Mouse (Mus musculus) left cerebral cortex, postnatal 4 days (tissue): ENCODE measurements around the gene Ankrd36. TPM values are rescaled to one million over a fixed set of nuclear protein-coding genes. Genes with fewer than 3 reads are reported as not detected.
A peak's percentile ranks its signal among the peaks of the same experiment; 100 is the strongest.

Experiments used
- DNase-seq: peaks from one replicate; pipeline ENCODE4 v3.0.0-alpha.2; 2022
- intact Hi-C: fragments of 180-260 bp; cut with DNase I; formaldehyde crosslinking; loops from one replicate; pipeline ENCODE4 v1.15.1; 2025
- total RNA-seq, 2 experiments: library from RNA; stranded (reverse); gene quantifications; 2 replicates each; pipeline ENCODE4 v1.2.3; 2021

The Ankrd36 gene
- total RNA-seq, 2 experiments from 2014 or later, result not detected

DNA sequence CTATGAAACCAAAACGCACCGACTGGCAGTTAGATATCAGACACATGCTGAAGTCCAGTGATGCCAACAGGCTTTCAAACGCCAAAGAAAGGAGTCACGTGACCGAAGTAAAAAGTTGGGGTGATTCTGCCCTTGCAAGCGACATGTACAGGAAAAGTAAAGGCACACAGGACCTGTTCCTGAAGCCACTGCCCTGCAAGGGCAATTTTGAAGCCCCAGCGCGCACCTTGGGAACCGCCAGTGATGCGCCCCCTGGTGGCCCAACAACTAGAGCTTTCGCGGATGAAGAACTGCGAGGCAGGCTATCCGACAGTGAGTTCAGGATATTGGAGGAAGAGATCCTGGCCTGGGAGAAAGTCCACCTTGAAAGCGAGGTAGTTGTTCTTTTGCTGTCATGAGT lies 59.5 kb downstream of the Ankrd36 start:
- intact Hi-C loops, result loop anchor here (10.0 kb wide), 1 partner anchor 144 kb away; no protein-coding TSS in a partner anchor
- DNase-seq, result peak; percentile 79

DNA sequence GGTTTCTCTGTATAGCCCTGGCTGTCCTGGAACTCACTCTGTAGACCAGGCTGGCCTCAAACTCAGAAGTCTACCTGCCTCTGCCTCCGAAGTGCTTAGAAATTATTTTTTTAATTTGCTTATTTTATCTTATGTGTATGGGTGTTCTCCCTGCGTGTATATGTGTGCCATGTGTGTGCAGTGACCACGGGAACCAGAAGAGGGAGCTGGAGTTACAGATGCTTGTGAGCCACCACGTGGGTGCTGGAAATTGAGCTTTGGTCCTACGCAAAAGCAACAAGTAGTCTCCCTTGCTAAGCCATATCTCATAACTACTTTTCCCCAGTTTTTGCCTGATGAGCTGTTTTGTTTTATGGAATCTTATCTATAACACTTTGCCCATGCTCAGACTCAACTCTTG lies 73.6 kb downstream of the Ankrd36 start:
- intact Hi-C loops, result no loop called here
- DNase-seq, result no peak

- intact Hi-C loops, result no loop called here
- DNase-seq, result no peak
Measured at GRCm38 (mm10) chr11:5650321-5650720, 80.8 kb downstream of the Ankrd36 start.

GRCm38 (mm10) chr11:5682541-5682940 lies 113.1 kb downstream of the Ankrd36 start:
- intact Hi-C loops, result no loop called here
- no peak for DNase-seq

DNA sequence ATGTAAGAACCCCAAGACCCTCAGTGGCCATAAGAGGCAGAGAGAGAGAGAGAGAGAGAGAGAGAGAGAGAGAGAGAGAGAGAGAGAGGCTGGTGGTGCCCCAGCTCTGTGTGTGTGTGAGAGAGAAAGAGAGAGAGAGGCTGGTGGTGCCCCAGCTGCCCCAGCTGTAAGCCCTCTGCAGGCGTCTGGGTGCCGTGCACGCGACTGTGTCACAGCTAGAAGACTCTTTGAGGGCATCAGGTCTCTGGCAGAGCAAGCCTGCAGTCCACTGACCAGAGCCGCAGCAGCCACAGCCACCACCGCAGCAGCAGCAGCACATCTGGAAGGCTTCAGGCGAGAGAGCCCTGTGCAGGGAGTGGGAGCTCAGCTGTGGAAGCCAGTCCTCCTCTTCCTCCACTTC lies 114.8 kb downstream of the Ankrd36 start:
- intact Hi-C loops, result no loop called here

GRCm38 (mm10) chr11:5691775-5692174 lies 122.3 kb downstream of the Ankrd36 start:
- peak; percentile 54 for DNase-seq

More for the DNA sequence above, 114.8 kb downstream of the Ankrd36 start:
- DNase-seq, result no peak

DNA sequence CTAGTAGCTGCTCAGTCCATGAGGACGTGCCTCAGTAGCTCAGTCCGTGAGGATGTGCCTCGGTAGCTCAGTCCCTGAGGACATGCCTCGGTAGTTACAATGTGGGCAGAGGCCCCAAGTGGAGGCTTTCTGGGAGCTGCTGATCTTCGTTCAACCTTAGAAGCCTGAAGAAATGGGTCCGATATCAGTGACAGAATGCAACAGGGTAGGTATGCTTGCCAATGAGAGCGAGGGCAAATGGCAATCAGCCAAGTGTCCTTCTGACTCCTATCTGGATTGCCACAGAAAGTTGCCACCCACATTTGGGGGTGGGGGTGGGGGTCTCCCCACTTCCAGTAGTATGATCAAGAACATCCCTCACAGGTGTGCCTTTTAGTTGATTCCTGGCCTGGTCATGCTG lies 131.3 kb downstream of the Ankrd36 start:
- intact Hi-C loops, result loop anchor here (10.0 kb wide), 2 partner anchors 136 to 216 kb away; partner anchors contain the start of gene Ankrd36
- DNase-seq, result no peak

More at GRCm38 (mm10) chr11:5691775-5692174, 122.3 kb downstream of the Ankrd36 start:
- intact Hi-C loops, result no loop called here

- DNase-seq, result no peak
- intact Hi-C loops, result loop anchor here (10.0 kb wide), 2 partner anchors 136 to 216 kb away; partner anchors contain the start of gene Ankrd36
Measured at GRCm38 (mm10) chr11:5701300-5701699, 131.8 kb downstream of the Ankrd36 start.

GRCm38 (mm10) chr11:5701821-5702220 lies 132.3 kb downstream of the Ankrd36 start:
- DNase-seq, result no peak
- intact Hi-C loops, result loop anchor here (10.0 kb wide), 2 partner anchors 137 to 217 kb away; partner anchors contain the start of gene Ankrd36

DNA sequence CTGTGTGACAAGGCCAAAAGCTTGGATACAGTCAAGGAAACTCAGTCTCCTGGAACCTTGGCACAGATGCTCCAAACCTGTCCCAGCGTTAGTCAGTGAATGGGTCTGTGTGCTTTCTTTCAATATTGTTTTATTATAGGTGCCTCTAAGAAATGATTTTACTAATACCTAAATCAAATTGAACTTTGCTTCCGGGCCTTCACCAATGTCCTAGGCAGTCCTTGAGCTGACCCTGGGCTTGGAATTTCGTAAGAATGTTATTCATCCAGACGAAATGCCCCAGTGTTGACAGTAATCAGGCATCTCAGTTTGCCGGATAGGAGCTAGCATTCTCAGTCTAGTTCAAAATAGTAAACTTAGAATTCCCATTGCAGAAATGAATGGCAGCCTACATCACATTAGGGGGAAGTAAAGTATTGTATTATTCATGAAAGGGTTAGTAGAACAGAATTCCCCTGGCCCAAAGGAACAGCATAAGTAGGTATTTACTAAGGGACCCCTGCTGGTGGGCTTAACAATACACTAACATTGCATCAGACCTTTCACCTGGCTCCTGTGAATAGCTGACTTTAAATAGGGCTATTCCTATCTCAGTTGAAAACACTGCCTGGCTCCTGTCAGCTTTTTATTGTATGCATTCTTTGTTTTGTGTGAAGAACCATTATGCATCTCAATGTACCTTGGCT lies 132.9 kb downstream of the Ankrd36 start:
- intact Hi-C loops, result loop anchor here (10.0 kb wide), 2 partner anchors 138 to 218 kb away; partner anchors contain the start of gene Ankrd36
- no peak for DNase-seq

GRCm38 (mm10) chr11:5702957-5703332 lies 133.5 kb downstream of the Ankrd36 start:
- DNase-seq, result no peak
- intact Hi-C loops, result loop anchor here (10.0 kb wide), 2 partner anchors 138 to 218 kb away; partner anchors contain the start of gene Ankrd36

- no peak for DNase-seq
- intact Hi-C loops, result loop anchor here (10.0 kb wide), 2 partner anchors 139 to 219 kb away; partner anchors contain the start of gene Ankrd36
Measured at GRCm38 (mm10) chr11:5703341-5703740, 133.9 kb downstream of the Ankrd36 start.

DNA sequence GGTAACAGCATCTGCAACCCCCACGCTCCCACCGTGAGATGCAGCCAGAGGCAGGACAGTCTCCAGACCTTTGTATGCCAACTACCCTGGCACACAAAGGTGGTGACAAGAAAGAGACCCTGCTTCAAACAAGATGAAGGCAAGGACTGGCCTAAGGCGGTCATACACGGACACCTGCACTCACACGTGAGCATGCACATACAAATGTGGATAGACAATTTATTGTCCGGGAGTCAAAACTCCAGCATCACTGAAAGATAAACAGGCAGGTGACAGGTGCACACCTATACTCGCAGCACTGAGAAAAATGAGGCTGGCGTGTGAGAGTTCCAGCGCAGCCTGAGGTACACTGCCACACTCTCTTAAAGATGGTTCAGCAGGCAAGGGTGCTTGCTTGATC lies 136.5 kb downstream of the Ankrd36 start:
- intact Hi-C loops, result loop anchor here (10.0 kb wide), 2 partner anchors 141 to 221 kb away; partner anchors contain the start of gene Ankrd36
- DNase-seq, result no peak

DNA sequence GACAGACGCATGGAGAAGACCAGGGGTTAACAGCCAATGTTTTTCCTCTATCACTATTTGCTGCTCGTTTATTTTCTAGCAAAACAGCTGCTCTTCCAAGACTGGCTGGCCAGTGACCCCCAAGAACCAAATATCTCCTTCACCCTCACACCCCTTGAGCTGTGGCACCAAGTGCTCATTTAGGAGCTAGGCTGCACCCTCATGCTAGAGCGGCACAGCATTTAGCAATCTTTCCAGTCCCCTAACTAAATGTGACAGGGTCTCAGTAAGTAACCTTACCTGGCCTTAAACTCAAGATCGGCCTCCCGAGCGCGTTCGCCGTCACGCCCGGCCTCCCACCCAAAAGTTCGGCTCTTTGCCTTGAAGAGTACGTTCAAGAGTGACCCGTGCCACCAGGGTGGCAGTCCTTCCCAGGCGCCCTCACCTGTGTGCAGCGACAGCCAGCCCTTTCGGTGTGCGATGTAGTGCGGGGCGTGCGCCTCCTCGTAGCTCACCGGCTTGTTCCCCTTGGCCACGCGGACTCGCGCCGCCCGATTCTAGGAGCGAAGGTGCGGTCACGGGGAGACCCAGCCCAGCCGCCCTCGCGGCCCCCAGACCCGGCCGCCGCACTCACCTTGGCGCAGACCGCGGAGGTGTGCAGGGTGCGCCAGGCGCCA lies 137.5 kb downstream of the Ankrd36 start:
- DNase-seq, result no peak
- intact Hi-C loops, result loop anchor here (10.0 kb wide), 2 partner anchors 142 to 222 kb away; partner anchors contain the start of gene Ankrd36

GRCm38 (mm10) chr11:5707530-5708353 lies 138.3 kb downstream of the Ankrd36 start:
- intact Hi-C loops, result loop anchor here (10.0 kb wide), 2 partner anchors 143 to 223 kb away; partner anchors contain the start of gene Ankrd36

DNA sequence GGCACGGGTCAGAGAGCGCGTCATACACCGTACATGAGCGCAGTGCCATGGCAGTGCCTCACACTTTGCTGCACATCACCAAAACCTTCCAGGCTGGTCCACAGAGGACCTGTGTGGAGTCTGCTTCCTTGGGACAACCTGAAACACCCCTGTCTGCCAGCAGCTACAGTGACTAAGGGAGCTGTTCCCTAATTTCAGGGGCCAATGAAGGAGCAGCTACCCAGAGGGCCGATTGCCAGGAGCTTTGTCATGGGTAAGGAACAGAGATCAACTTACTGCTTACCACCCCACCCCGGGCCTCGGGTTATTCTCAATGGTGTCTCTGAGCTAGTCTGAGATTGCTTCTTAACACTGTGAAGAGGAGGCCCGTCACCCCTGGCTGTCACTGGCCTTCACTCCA lies 145.7 kb downstream of the Ankrd36 start:
- DNase-seq, result no peak
- intact Hi-C loops, result no loop called here

More at GRCm38 (mm10) chr11:5707530-5708353, 138.3 kb downstream of the Ankrd36 start:
- peak; percentile 94 for DNase-seq

GRCm38 (mm10) chr11:5715630-5716105 lies 146.2 kb downstream of the Ankrd36 start, which contains the start of gene Mrps24:
Gene Mrps24, minus strand, starts transcription at chr11:5715680.
- DNase-seq, result no peak
- intact Hi-C loops, result no loop called here

- no peak for DNase-seq
- intact Hi-C loops, result no loop called here
Measured at GRCm38 (mm10) chr11:5716246-5716645, 146.8 kb downstream of the Ankrd36 start.

- no peak for DNase-seq
- intact Hi-C loops, result no loop called here
Measured at GRCm38 (mm10) chr11:5716938-5717705, 147.6 kb downstream of the Ankrd36 start.
